Mouse (Mus musculus) liver, postnatal 0 days (tissue): ENCODE measurements at regions not wholly inside any gene's neighbourhood (a gene's known extent, or its start where the extent isn't known, plus 50 kb on each side); places are given as distances from the start of the nearest gene placed in this dataset.

Source experiments
- ATAC-seq: fragments of 200-750 bp; cut with Nextera tagmentation; 2 replicates; pipeline ENCODE4 v1.8.0; 2017; ENCODE audit warnings: mild to moderate bottlenecking, moderate library complexity
- DNase-seq: peaks from one replicate; pipeline ENCODE4 v3.0.0-alpha.2; 2016
- H3K27ac ChIP-seq: fragments of 300-500 bp; sonication (generic); 2 replicates; pipeline ENCODE4 v1.5.1; 2014; ENCODE audit warnings: antibody characterized with exemption, moderate library complexity, mild to moderate bottlenecking, low read depth
- H3K27me3 ChIP-seq: fragments of 300-500 bp; sonication (generic); 2 replicates; pipeline ENCODE4 v1.6.1; 2014; ENCODE audit warnings: low read length, control low read depth, mixed read lengths; ENCODE audit not compliant: insufficient read depth
- H3K36me3 ChIP-seq: fragments of 300-500 bp; sonication (generic); replicated peaks from 2 replicates; pipeline ENCODE4 v1.6.1; 2014; ENCODE audit warnings: mild to moderate bottlenecking, control low read depth, low read length, moderate library complexity, mixed read lengths; ENCODE audit not compliant: insufficient read depth
- H3K4me1 ChIP-seq: fragments of 300-500 bp; sonication (generic); 2 replicates; pipeline ENCODE4 v1.6.1; 2014; ENCODE audit warnings: antibody characterized with exemption, mild to moderate bottlenecking, control low read depth; ENCODE audit not compliant: insufficient read depth
- H3K4me2 ChIP-seq: fragments of 300-500 bp; sonication (generic); 2 replicates; pipeline ENCODE4 v1.6.1; 2014; ENCODE audit warnings: low read depth, mild to moderate bottlenecking, low read length, moderate library complexity, mixed read lengths
- H3K4me3 ChIP-seq: fragments of 300-500 bp; sonication (generic); 2 replicates; pipeline ENCODE4 v1.5.1; 2014; ENCODE audit warnings: low read depth, low read length
- H3K9ac ChIP-seq: fragments of 300-500 bp; sonication (generic); replicated peaks from 2 replicates; pipeline ENCODE4 v1.6.1; 2014; ENCODE audit warnings: mild to moderate bottlenecking, moderate library complexity
- H3K9me3 ChIP-seq: fragments of 300-500 bp; sonication (generic); 2 replicates; pipeline ENCODE4 v1.6.1; 2016; ENCODE audit warnings: mild to moderate bottlenecking, control low read depth, low read length, mixed read lengths
- CTCF ChIP-seq: sonication (generic); IDR thresholded peaks from 2 replicates; pipeline ENCODE4 v1.5.1; 2016; ENCODE audit warnings: antibody characterized with exemption, low read depth
- EP300 ChIP-seq: IDR thresholded peaks from 2 replicates; pipeline ENCODE4 v1.6.1; 2016; ENCODE audit warnings: antibody characterized with exemption, low read depth, mild to moderate bottlenecking
- WGBS: fragments of 180-500 bp; shearing (Covaris S2); extraction: QIAGEN DNeasy Blood & Tissue Kit; methylation state at CpG from one replicate; pipeline ENCODE4 v1.1.7; 2014; ENCODE audit not compliant: insufficient replicate concordance; 5-methylcytosine and 5-hydroxymethylcytosine counted together

DNA sequence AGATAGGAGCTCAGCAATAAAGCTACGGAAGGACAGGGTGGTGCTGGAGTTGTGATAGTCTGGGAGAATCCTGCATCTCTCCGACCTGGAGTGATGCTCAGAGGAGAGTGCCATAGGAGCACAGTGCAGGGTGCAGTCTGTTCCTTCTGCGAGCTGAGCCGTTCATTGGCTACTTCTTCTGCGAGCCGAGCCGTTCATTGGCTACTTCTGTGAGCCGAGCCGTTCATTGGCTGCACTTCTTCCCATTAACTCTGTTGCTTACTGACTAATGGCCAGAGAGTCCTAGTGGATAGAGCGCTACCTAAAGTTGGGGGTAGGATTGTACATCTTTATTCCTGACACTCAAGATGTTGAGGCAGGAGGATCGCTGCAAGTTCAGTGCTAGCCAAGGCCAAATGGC is 222.3 kb upstream of the Map3k1 start:
- ATAC-seq, result no peak
- WGBS, result 78% methylated on average over 11 of the region's 11 CpGs
- Histone ChIP-seq H3K9ac (no peak overlapping the region), H3K4me1 (no peaks in the 10 kb centered on the region), H3K36me3 (no peaks in the 10 kb centered on the region), H3K4me2 (no peak overlapping the region), H3K27ac (no peak overlapping the region), H3K4me3 (no peak overlapping the region), H3K27me3 (no peaks in the 10 kb centered on the region), H3K9me3 (no peaks in the 10 kb centered on the region)
- TF ChIP-seq EP300 (no peak), CTCF (no peak)
- no peak for DNase-seq

DNA sequence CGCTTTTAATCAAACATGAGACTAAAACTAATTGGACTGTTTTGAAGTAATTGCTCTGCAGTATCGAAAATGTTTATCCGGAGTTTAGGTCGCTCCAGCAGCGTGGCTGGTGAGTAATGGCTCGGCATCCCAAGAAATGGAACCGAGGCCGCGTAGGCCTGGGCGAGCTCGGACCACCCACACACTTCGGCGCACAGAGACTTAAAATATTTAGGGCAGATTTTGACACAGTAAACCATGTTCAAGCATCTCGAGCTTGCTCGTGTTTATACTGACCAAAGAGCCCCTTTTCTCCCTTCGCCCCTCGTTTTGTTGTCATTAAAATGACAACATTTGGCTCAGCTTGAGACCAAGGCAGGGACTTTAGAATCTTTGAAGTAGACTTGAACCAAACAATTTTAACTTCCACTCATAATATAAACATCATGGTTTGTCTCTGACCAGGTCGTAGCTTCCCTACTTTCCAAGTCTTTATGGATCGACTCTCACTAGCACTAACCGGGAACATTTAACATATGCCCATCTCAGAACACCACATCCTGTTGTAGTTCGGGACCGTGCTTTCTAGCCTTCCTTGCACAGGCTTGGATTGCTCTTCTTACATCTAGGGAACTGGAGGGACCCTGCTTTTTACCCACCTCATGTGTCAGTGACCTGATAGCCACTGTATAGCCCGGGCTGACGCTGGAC is 223.0 kb upstream of the Map3k1 start:
- TF ChIP-seq CTCF (no peak), EP300 (no peak)
- DNase-seq, result no peak
- Histone ChIP-seq H3K4me3 (no peak overlapping the region), H3K36me3 (no peaks in the 10 kb centered on the region), H3K27ac (no peak overlapping the region), H3K4me1 (no peaks in the 10 kb centered on the region), H3K4me2 (no peak overlapping the region), H3K9ac (no peak overlapping the region), H3K9me3 (no peaks in the 10 kb centered on the region), H3K27me3 (no peaks in the 10 kb centered on the region)
- ATAC-seq, result no peak
- 87% methylated on average over 24 of the region's 24 CpGs for WGBS

DNA sequence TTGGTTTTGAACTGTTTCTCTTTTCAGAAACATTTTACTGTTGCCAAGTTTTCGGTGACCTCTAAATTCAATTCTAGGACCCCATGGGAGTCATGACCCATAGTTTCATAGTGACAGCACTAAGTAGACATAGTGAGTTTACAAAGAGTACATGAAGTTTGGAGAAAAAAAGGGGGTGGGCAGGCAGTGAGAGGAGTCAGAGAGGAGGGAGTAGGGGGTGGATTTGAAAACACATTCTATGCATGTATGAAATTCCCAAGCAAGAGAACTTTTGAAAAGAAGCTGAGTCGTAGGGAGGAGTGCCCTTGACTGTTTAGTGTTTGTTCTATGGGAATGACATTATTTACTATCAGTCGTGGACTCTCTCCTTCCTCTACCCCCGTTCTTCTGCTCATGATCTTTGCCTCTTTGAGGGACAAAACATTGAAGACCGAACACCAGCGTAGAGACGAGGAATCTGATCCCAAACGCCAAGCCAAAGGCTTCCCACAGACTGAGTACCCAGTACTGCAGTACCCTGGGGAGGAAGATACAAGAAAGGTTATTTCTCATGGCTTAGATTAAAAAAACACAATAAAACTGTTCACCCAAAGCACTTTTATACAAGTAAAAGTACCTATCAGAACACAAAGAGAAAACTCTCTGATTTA is 229.1 kb upstream of the Map3k1 start:
- Histone ChIP-seq H3K4me3 (no peak overlapping the region), H3K27ac (no peak overlapping the region), H3K4me2 (no peak overlapping the region), H3K9ac (no peak overlapping the region), H3K27me3 (no peaks in the 10 kb centered on the region), H3K36me3 (no peaks in the 10 kb centered on the region), H3K4me1 (no peaks in the 10 kb centered on the region), H3K9me3 (no peaks in the 10 kb centered on the region)
- 65% methylated on average over 8 of the region's 8 CpGs for WGBS
- no peak for TF ChIP-seq EP300
- TF ChIP-seq CTCF, result no peak
- DNase-seq, result peak; percentile 9
- ATAC-seq, result no peak

DNA sequence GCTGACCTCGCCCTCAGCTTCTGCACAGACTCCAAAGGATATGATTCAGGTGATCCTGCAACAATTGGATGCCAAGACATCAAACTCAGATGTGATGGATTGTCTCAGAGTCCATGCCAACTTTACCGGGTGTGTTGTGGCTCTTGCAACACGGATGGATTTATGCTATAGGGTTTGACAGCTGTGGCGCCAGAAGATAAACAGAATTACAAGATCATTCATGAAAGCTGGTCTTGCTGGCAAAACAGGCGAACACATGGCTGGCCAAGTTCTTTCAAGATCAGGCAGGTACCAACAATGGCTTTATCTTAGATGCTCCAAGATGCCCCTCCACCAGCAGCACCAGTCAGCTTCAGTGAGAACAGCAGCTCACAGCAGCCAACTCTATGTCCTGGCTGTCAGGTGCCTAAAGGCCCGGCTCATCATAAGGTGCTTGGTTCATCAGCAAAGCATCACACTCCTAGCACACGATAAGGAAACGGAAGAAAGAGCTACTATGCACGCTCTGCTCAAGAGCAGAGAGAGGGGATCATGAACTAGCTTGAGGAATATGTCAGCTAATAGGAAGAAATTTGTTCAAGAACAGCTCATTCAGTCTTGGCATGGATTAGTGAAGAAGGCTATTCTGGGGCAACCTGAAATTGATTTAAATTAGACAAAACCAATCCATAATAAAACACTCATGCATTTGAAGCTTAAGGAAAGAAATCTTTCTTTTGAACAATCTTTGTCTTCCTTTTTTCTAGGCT is 229.9 kb upstream of the Map3k1 start:
- no peak overlapping the region for H3K27ac ChIP-seq
- no peak for TF ChIP-seq EP300
- no peak for TF ChIP-seq CTCF
- ATAC-seq, result no peak
- DNase-seq, result peak; percentile 8
- no peak overlapping the region for H3K4me3 ChIP-seq
- H3K9ac ChIP-seq, result no peak overlapping the region
- H3K9me3 ChIP-seq, result no peaks in the 10 kb centered on the region
- peaks cover 5% of the 10 kb centered on the region for H3K4me1 ChIP-seq
- WGBS, result 91% methylated on average over 9 of the region's 9 CpGs
- H3K4me2 ChIP-seq, result no peak overlapping the region
- H3K27me3 ChIP-seq, result no peaks in the 10 kb centered on the region
- H3K36me3 ChIP-seq, result no peaks in the 10 kb centered on the region

DNA sequence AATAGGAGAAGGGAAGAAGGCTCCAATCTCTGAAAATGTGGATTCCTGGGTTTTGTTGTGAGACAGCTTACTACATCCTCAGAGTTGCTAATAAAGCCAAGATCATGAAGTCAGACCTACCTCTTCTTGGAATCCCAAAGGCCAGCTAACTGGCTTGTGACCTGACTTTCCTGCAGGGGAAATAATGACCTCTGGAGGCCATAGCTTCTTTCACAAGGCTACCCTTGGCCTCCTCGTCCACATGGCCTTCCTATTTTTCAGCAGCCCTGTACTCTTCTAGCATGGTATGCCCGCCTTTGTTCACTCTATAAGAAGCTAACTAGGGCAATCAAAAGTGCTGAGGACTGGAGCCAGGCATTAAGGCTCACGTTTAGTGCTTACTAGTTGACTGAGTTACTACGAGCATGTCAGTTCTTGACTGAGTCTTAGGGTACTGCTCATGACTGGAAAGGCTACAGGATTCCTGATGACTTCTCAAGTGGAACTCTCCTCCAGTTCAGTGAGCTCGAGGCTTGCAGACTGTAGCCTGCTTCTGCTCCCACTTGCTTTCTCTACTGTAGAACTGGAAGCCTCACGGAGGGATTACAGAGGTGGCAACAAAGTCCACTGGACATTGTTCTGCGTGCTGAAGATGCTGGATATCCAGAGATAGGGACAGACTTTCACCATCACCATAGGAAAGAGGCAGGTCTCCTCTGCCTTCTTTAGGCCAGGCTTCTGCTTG is 230.8 kb upstream of the Map3k1 start:
- DNase-seq (no peak), ATAC-seq (no peak)
- WGBS, result 75% methylated on average over 7 of the region's 7 CpGs
- no peak overlapping the region for H3K27ac ChIP-seq
- H3K27me3 ChIP-seq, result no peaks in the 10 kb centered on the region
- TF ChIP-seq CTCF, result 0 out of 2 replicates have a peak, but pooled peaks have one; percentile 10
- TF ChIP-seq EP300, result no peak
- no peaks in the 10 kb centered on the region for H3K36me3 ChIP-seq
- no peaks in the 10 kb centered on the region for H3K9me3 ChIP-seq
- H3K9ac ChIP-seq, result no peak overlapping the region
- H3K4me3 ChIP-seq, result no peak overlapping the region
- peaks cover 10% of the 10 kb centered on the region for H3K4me1 ChIP-seq
- no peak overlapping the region for H3K4me2 ChIP-seq
